Mouse (Mus musculus) CD4-positive, CD25-positive, alpha-beta regulatory T cell, adult 9 weeks (primary cell): ENCODE results near the gene Slc25a43. TPM values are rescaled to one million over a fixed set of nuclear protein-coding genes. Genes with fewer than 3 reads are reported as not detected.

Source experiments
- polyA plus RNA-seq: library from polyadenylated mRNA; unstranded; fragments of 100-300 nt; shearing (Covaris generic); gene quantifications from one replicate; pipeline ENCODE4 v1.2.1, GENCODE M21; 2017

The Slc25a43 gene
- polyA plus RNA-seq: 0.53 TPM

DNA sequence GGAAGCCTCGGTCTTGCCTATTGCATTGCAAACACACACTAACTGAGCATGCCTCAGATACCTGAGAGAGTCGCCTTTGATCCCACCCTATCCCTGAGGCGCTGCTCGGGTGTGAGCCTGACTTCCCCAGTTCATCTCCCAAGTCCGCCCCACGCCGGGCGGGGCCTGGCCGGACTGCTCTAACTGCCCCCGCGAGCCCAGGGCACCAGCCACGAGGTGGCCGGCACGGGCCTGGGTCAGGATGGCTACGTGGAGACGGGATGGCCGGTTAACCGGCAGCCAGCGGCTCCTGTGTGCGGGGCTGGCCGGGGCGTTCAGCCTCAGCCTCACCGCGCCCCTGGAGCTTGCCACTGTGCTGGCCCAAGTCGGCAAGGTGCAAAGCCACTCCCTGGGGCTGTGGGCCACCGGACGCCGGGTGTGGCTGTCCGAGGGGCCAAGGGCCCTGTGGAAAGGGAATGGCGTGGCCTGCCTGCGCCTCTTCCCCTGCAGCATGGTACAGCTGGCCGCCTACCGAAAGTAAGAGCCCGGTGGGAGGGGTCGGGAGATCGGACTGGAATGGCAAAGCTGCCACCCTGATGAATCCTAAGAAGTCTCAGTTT lies at the start of gene Slc25a43:
Gene Slc25a43, plus strand, starts transcription at position 157 of the 599 bp plus-strand sequence.

GRCm38 (mm10) chrX:36795424-36796162 lies 52.1 kb downstream of the Slc25a43 start, which contains the start of gene Slc25a5:
Gene Slc25a5 (plus strand): TSS chrX:36795651.

Other genes starting within 250 kb of the Slc25a43 start
- gene Pgrmc1, start 145.5 kb upstream of the Slc25a43 start, polyA plus RNA-seq: 73.2 TPM
- gene Akap17b, start 98.3 kb upstream of the Slc25a43 start, polyA plus RNA-seq: 0.84 TPM
- 823 TPM for gene Slc25a5, start 52.0 kb downstream of the Slc25a43 start, polyA plus RNA-seq
- 133 TPM for gene Ube2a, start 130.2 kb downstream of the Slc25a43 start, polyA plus RNA-seq
- gene C330007P06Rik, start 130.5 kb downstream of the Slc25a43 start, polyA plus RNA-seq: 29.6 TPM
- gene Nkrf, start 159.2 kb downstream of the Slc25a43 start, polyA plus RNA-seq: 2.5 TPM
- 147 TPM for gene Sept6, start 248.1 kb downstream of the Slc25a43 start, polyA plus RNA-seq